In genomic region chr2:131466732-131467131, GRCm38 (mm10) we compare ENCODE assay signal across 17 mouse cellular contexts.
"Had no signal": no experiment of that assay in that cellular context is flagged by ENCODE, and none has a peak within 500 bp of the region (broad histone marks: within the 10 kb centered on the region; RNA-seq: fewer than 3 reads in every experiment).

No protein-coding gene starts in this region.

- H3K4me2 ChIP-seq: lung, embryonic 14.5 days; neural tube, embryonic 12.5 days had no signal

- H3K4me1 ChIP-seq: midbrain, embryonic 10.5 days; neural tube, embryonic 12.5 days had no signal

- DNase-seq: lung, adult 18-20 months; lung, embryonic 14.5 days; lung, postnatal 10 days; lung, postnatal 4 days; midbrain, embryonic 14.5 days; retina, postnatal 1 day; right cerebral cortex, adult 18-20 months; right cerebral cortex, postnatal 25 days; right cerebral cortex, postnatal 4 days; spleen, adult 18-20 months; thymus, adult 18-20 months; thymus, postnatal 14 days; thymus, postnatal 36 days had no signal

- H3K27ac ChIP-seq: midbrain, embryonic 10.5 days; neural tube, embryonic 12.5 days had no signal

- H3K4me3 ChIP-seq: midbrain, embryonic 10.5 days; myocyte; neural tube, embryonic 12.5 days had no signal

- H3K9ac ChIP-seq: lung, embryonic 14.5 days; neural tube, embryonic 12.5 days had no signal

- H3K36me3 ChIP-seq: midbrain, embryonic 10.5 days; neural tube, embryonic 12.5 days had no signal

- H3K9me3 ChIP-seq: midbrain, embryonic 10.5 days had no signal

- H3K27me3 ChIP-seq: neural tube, embryonic 12.5 days had no signal

- ATAC-seq: midbrain, embryonic 16.5 days had no signal
